Mouse (Mus musculus) limb, embryonic 14.5 days (tissue): ENCODE results near the gene Rps18. TPM values are rescaled to one million over a fixed set of nuclear protein-coding genes. Genes with fewer than 3 reads are reported as not detected.
A peak's percentile ranks its signal among the peaks of the same experiment; 100 is the strongest.
"Not testable (repeated sequence)": the region's sequence is repeated elsewhere in the genome, so short reads cannot be mapped to it uniquely, and the experiment has no call there.

ENCODE experiments used
- ATAC-seq: fragments of 200-750 bp; cut with Nextera tagmentation; 2 replicates; pipeline ENCODE4 v1.8.0; 2017; ENCODE audit warnings: low read depth, moderate number of reproducible peaks, moderate TSS enrichment; ENCODE audit not compliant: low FRiP score
- DNase-seq: peaks from one replicate; pipeline ENCODE4 v3.0.0-alpha.2; 2015; ENCODE audit warnings: low spot score
- H3K27ac ChIP-seq: fragments of 300-500 bp; sonication (generic); replicated peaks from 2 replicates; pipeline ENCODE4 v1.5.1; 2014; ENCODE audit warnings: low read depth, mild to moderate bottlenecking, low read length, moderate library complexity, mixed read lengths
- H3K27me3 ChIP-seq: fragments of 300-500 bp; sonication (generic); 2 replicates; pipeline ENCODE4 v1.6.1; 2014; ENCODE audit warnings: low read length, mixed read lengths; ENCODE audit not compliant: control insufficient read depth, insufficient read depth
- H3K36me3 ChIP-seq: fragments of 300-500 bp; sonication (generic); 2 replicates; pipeline ENCODE4 v1.6.1; 2014; ENCODE audit warnings: mild to moderate bottlenecking, low read length, moderate library complexity, mixed read lengths; ENCODE audit not compliant: control insufficient read depth, insufficient read depth
- H3K4me1 ChIP-seq: fragments of 300-500 bp; sonication (generic); 2 replicates; pipeline ENCODE4 v1.6.1; 2014; ENCODE audit warnings: antibody characterized with exemption, low read length, mixed read lengths; ENCODE audit not compliant: control insufficient read depth, insufficient read depth
- H3K4me2 ChIP-seq: fragments of 300-500 bp; sonication (generic); replicated peaks from 2 replicates; pipeline ENCODE4 v1.6.1; 2014; ENCODE audit warnings: low read depth, mild to moderate bottlenecking, low read length, moderate library complexity; ENCODE audit not compliant: severe bottlenecking
- H3K4me3 ChIP-seq: fragments of 300-500 bp; sonication (generic); replicated peaks from 2 replicates; pipeline ENCODE4 v1.5.1; 2014; ENCODE audit warnings: low read length
- H3K9ac ChIP-seq: fragments of 300-500 bp; sonication (generic); 2 replicates; pipeline ENCODE4 v1.6.1; 2014; ENCODE audit warnings: mild to moderate bottlenecking, low read depth, low read length, moderate library complexity; ENCODE audit not compliant: severe bottlenecking
- H3K9me3 ChIP-seq: fragments of 300-500 bp; sonication (generic); 2 replicates; pipeline ENCODE4 v1.6.1; 2016; ENCODE audit warnings: low read length; ENCODE audit not compliant: control insufficient read depth
- POLR2A ChIP-seq: fragments of 200-500 bp; IDR thresholded peaks from 2 replicates; pipeline ENCODE4 v1.8.0; 2012; ENCODE audit warnings: inconsistent platforms, mild to moderate bottlenecking, moderate library complexity, borderline replicate concordance; ENCODE audit not compliant: insufficient read depth, insufficient read length; ENCODE audit errors: extremely low read depth
- WGBS: fragments of 180-500 bp; shearing (Covaris S2); extraction: QIAGEN DNeasy Blood & Tissue Kit; methylation state at CpG from one replicate; pipeline ENCODE4 v1.1.7; 2014; 5-methylcytosine and 5-hydroxymethylcytosine counted together
- polyA plus RNA-seq, 2 experiments: library from polyadenylated mRNA; depleted of rRNA in 1 of 2; stranded (reverse) in 1 of 2; unstranded in 1 of 2; fragments of >200 nt; fragmentation: Nextera tagmentation in 1 of 2; extraction: Ambion mirVana in 1 of 2; gene quantifications; 2 replicates each; pipeline versions ENCODE4 v1.2.1 to v1.2.3; 2012 to 2014

The Rps18 gene
- polyA plus RNA-seq, 2 experiments: 1,284 to 2,245 TPM

GRCm38 (mm10) chr17:33910346-33911051 lies 45.3 kb downstream of the Rps18 start:
- H3K4me1 ChIP-seq: peaks cover 15% of the 10 kb centered on the region
- ATAC-seq: no peak
- no peak for TF ChIP-seq POLR2A
- no peaks in the 10 kb centered on the region for H3K27me3 ChIP-seq
- H3K9me3 ChIP-seq: no peaks in the 10 kb centered on the region
- peak overlapping the region; percentile 79 for H3K9ac ChIP-seq
- H3K27ac ChIP-seq: peak overlapping the region; percentile 76; the same call in 1 of the 2 replicates
- no peak for DNase-seq
- H3K36me3 ChIP-seq: peaks cover 43% of the 10 kb centered on the region
- 43% methylated on average over 11 of the region's 11 CpGs for whole genome bisulfite sequencing
- H3K4me3 ChIP-seq: peak overlapping the region; percentile 88
- peak overlapping the region; percentile 96 for H3K4me2 ChIP-seq

GRCm38 (mm10) chr17:33909869-33910250 lies 45.9 kb downstream of the Rps18 start:
- Histone ChIP-seq H3K4me3 (peak overlapping the region; percentile 88), H3K27me3 (no peaks in the 10 kb centered on the region), H3K9ac (peak overlapping the region; percentile 79), H3K36me3 (peaks cover 39% of the 10 kb centered on the region), H3K27ac (peak overlapping the region; percentile 76), H3K9me3 (no peaks in the 10 kb centered on the region), H3K4me1 (peaks cover 9% of the 10 kb centered on the region), H3K4me2 (peak overlapping the region; percentile 96)
- TF ChIP-seq POLR2A: no peak
- no peak for DNase-seq
- 2% methylated on average over 14 of the region's 14 CpGs for WGBS
- ATAC-seq: no peak; the same call in 1 of the 2 replicates

GRCm38 (mm10) chr17:33909077-33909868 lies 46.5 kb downstream of the Rps18 start, which contains the start of gene Daxx:
Gene Daxx (plus strand): TSS chr17:33909414.
- Histone ChIP-seq H3K27me3 (no peaks in the 10 kb centered on the region), H3K4me3 (peak within 1 kb of the TSS; percentile 88), H3K27ac (peak within 1 kb of the TSS; percentile 76), H3K4me2 (peak within 1 kb of the TSS; percentile 96), H3K4me1 (peaks cover 8% of the 10 kb centered on the region), H3K9me3 (no peaks in the 10 kb centered on the region), H3K9ac (peak within 1 kb of the TSS; percentile 79), H3K36me3 (peaks cover 33% of the 10 kb centered on the region)
- ATAC-seq (peak; percentile 96), DNase-seq (peak; percentile 98)
- 1% methylated on average over 67 of the region's 68 CpGs for WGBS
- TF ChIP-seq POLR2A: peak; percentile 65; the same call in 1 of the 2 replicates

- peak overlapping the region; percentile 88 for H3K4me3 ChIP-seq
- peaks cover 25% of the 10 kb centered on the region for H3K36me3 ChIP-seq
- no peak for DNase-seq
- ATAC-seq: peak; percentile 41
- TF ChIP-seq POLR2A: no peak
- peaks cover 8% of the 10 kb centered on the region for H3K4me1 ChIP-seq
- peak overlapping the region; percentile 72 for H3K27ac ChIP-seq
- H3K9ac ChIP-seq: peak overlapping the region; percentile 79
- no peaks in the 10 kb centered on the region for H3K27me3 ChIP-seq
- peak overlapping the region; percentile 96 for H3K4me2 ChIP-seq
- H3K9me3 ChIP-seq: no peaks in the 10 kb centered on the region
- WGBS: under 1% methylated on average over 41 of the region's 44 CpGs
Observed at GRCm38 (mm10) chr17:33908331-33909076, 47.3 kb downstream of the Rps18 start.

DNA sequence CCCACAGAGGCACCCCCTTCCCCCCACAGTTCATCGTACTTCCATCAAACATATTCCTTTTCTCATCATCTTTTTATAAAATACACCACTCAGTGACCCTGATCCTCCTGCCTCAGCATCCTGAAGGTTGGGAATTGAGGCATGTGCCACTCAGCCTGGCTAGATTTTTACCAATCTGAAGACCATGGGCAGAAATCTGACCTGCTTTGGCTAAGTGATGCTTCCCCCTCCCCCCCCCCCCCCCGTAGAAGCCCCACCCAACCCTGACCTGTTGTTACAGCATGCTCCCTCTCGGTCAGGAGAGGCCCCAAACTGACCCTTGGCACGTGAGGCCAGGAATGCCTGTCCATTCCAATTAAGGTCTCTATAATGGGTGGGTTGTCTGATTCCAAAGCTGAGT lies 51.0 kb downstream of the Rps18 start, which contains the start of gene Platr17:
Platr17 (plus strand) TSS at position 301 of the 400 bp plus-strand sequence.
- H3K27me3 ChIP-seq, ATAC-seq, DNase-seq, H3K4me2 ChIP-seq, H3K36me3 ChIP-seq, H3K27ac ChIP-seq, H3K9me3 ChIP-seq, H3K4me1 ChIP-seq, H3K4me3 ChIP-seq, H3K9ac ChIP-seq: not testable (repeated sequence)
- 36% methylated on average over 3 of the region's 4 CpGs for WGBS

DNA sequence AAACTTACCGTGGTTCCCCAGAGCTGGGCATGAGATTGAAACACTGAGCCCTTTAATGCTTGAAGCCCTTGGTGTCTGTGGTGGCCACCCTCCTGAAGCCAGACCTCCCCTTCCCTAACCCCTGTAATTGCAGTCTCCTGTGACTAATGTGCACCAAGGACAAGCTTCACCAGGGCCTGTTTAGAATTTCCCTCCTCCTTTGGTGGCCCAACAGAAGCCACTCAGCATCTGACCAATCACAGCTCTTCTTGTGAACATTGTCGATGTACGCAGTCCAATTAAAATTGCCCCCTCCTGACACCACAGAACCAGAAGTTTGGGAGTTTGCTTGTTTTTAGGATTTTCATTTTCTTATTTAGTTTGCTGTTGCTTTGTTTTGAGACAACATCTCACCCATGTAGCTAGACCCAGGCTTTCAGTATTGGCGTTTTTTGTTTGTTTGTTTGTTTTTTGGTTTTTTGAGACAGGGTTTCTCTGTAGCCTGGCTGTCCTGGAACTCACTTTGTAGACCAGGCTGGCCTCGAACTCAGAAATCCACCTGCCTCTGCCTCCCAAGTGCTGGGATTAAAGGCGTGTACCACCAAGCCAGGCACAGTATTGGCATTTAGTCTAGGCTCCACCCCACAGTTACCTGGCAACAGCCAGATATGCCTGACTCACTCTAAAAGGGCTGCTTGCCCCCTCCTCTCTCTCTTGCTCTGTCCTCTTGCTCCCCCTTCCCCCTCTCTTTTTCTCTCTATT lies 51.7 kb downstream of the Rps18 start:
- ATAC-seq, H3K4me1 ChIP-seq, DNase-seq, H3K27ac ChIP-seq, H3K4me3 ChIP-seq, H3K27me3 ChIP-seq, H3K36me3 ChIP-seq, H3K9ac ChIP-seq, H3K9me3 ChIP-seq, H3K4me2 ChIP-seq: not testable (repeated sequence)
- WGBS: 68% methylated on average over 6 of the region's 6 CpGs
